Mouse (Mus musculus) lung, embryonic 14.5 days (tissue): ENCODE results near the gene Fstl3. TPM values are rescaled to one million over a fixed set of nuclear protein-coding genes. Genes with fewer than 3 reads are reported as not detected.
A peak's percentile ranks its signal among the peaks of the same experiment; 100 is the strongest.

Experiments used
- ATAC-seq: fragments of 200-750 bp; cut with Nextera tagmentation; 2 replicates; pipeline ENCODE4 v1.8.0; 2017; ENCODE audit warnings: mild to moderate bottlenecking, moderate TSS enrichment, moderate library complexity; ENCODE audit not compliant: insufficient read depth
- DNase-seq: peaks from one replicate; pipeline ENCODE4 v3.0.0-alpha.2; 2015
- H3K27ac ChIP-seq: fragments of 300-500 bp; sonication (generic); 2 replicates; pipeline ENCODE4 v1.5.1; 2014; ENCODE audit warnings: low read depth, mild to moderate bottlenecking, moderate library complexity
- H3K27me3 ChIP-seq: fragments of 300-500 bp; sonication (generic); 2 replicates; pipeline ENCODE4 v1.6.1; 2014; ENCODE audit warnings: low read length, control low read depth; ENCODE audit not compliant: insufficient read depth
- H3K36me3 ChIP-seq: fragments of 300-500 bp; sonication (generic); 2 replicates; pipeline ENCODE4 v1.6.1; 2014; ENCODE audit warnings: control low read depth; ENCODE audit not compliant: insufficient read depth
- H3K4me1 ChIP-seq: fragments of 300-500 bp; sonication (generic); 2 replicates; pipeline ENCODE4 v1.6.1; 2014; ENCODE audit warnings: antibody characterized with exemption, control low read depth; ENCODE audit not compliant: insufficient read depth
- H3K4me2 ChIP-seq: fragments of 300-500 bp; sonication (generic); 2 replicates; pipeline ENCODE4 v1.6.1; 2014; ENCODE audit warnings: mild to moderate bottlenecking
- H3K4me3 ChIP-seq: fragments of 300-500 bp; sonication (generic); 2 replicates; pipeline ENCODE4 v1.5.1; 2014; ENCODE audit warnings: low read depth, low read length
- H3K9ac ChIP-seq: fragments of 300-500 bp; sonication (generic); 2 replicates; pipeline ENCODE4 v1.6.1; 2014
- H3K9me3 ChIP-seq: fragments of 300-500 bp; sonication (generic); 2 replicates; pipeline ENCODE4 v1.6.1; 2016; ENCODE audit warnings: low read depth, low read length, control low read depth
- CTCF ChIP-seq: IDR thresholded peaks from 2 replicates; pipeline ENCODE4 v1.5.1; 2016; ENCODE audit warnings: antibody characterized with exemption, low read depth
- WGBS: fragments of 180-500 bp; shearing (Covaris S2); extraction: QIAGEN DNeasy Blood & Tissue Kit; methylation state at CpG from one replicate; pipeline ENCODE4 v1.1.7; 2014; 5-methylcytosine and 5-hydroxymethylcytosine counted together
- polyA plus RNA-seq: library from polyadenylated mRNA; unstranded; fragments of >200 nt; fragmentation: Nextera tagmentation; extraction: Ambion mirVana; gene quantifications from 2 replicates; pipeline ENCODE4 v1.2.1, GENCODE M21; 2014

Fstl3 gene
- polyA plus RNA-seq, 1 experiment from 2014 or later = 12.4 TPM

DNA sequence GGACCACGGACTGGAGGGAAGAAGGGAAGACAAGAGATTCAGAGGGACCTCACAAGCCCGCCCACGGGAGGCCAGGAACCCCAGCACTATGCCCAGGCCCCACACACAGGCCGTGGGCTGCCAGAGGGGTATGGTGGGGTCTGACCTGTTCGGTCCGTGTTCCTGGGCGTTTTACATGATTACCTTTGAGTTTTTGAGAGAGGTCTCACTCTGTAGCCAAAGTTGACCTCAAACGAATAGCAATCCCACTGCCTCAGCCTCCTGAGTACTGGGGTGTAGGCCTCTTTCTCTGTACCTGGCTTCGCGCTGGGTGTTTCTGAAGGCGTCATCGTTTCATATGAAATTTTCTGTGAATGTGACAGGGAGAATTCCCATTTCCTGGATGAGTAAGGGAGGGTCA is 44.7 kb downstream of the Fstl3 start:
- Histone ChIP-seq H3K4me3 (no peak overlapping the region), H3K27ac (0 out of 2 replicates have a peak overlapping the region, but pooled peaks have one; percentile 36), H3K9me3 (no peaks in the 10 kb centered on the region), H3K9ac (no peak overlapping the region), H3K36me3 (peaks cover 33% of the 10 kb centered on the region), H3K4me2 (peak overlapping the region; percentile 47; the same call in 1 of the 2 replicates), H3K27me3 (no peaks in the 10 kb centered on the region), H3K4me1 (no peaks in the 10 kb centered on the region)
- DNase-seq = no peak
- WGBS = 88% methylated on average over 12 of the region's 12 CpGs
- no peak for TF ChIP-seq CTCF
- no peak for ATAC-seq

- Histone ChIP-seq H3K27me3 (no peaks in the 10 kb centered on the region), H3K4me3 (no peak overlapping the region; the same call in 1 of the 2 replicates), H3K9me3 (no peaks in the 10 kb centered on the region), H3K9ac (peak overlapping the region; percentile 34), H3K4me2 (peak overlapping the region; percentile 47), H3K4me1 (no peaks in the 10 kb centered on the region), H3K27ac (0 out of 2 replicates have a peak overlapping the region, but pooled peaks have one; percentile 36), H3K36me3 (peaks cover 27% of the 10 kb centered on the region)
- ATAC-seq = peak; percentile 71
- WGBS = 31% methylated on average over 17 of the region's 17 CpGs
- no peak for TF ChIP-seq CTCF
- peak; percentile 64 for DNase-seq
Observed at GRCm38 (mm10) chr10:79822372-79822771, 45.3 kb downstream of the Fstl3 start.

- Histone ChIP-seq H3K36me3 (peaks cover 24% of the 10 kb centered on the region), H3K4me1 (no peaks in the 10 kb centered on the region), H3K4me3 (no peak overlapping the region; the same call in 1 of the 2 replicates), H3K27ac (no peak overlapping the region), H3K27me3 (no peaks in the 10 kb centered on the region), H3K4me2 (peak overlapping the region; percentile 47), H3K9ac (no peak overlapping the region; the same call in 1 of the 2 replicates), H3K9me3 (no peaks in the 10 kb centered on the region)
- TF ChIP-seq CTCF = no peak
- ATAC-seq (no peak), DNase-seq (no peak)
- WGBS = 72% methylated on average over 6 of the region's 6 CpGs
Observed at GRCm38 (mm10) chr10:79823011-79823410, 45.9 kb downstream of the Fstl3 start.

DNA sequence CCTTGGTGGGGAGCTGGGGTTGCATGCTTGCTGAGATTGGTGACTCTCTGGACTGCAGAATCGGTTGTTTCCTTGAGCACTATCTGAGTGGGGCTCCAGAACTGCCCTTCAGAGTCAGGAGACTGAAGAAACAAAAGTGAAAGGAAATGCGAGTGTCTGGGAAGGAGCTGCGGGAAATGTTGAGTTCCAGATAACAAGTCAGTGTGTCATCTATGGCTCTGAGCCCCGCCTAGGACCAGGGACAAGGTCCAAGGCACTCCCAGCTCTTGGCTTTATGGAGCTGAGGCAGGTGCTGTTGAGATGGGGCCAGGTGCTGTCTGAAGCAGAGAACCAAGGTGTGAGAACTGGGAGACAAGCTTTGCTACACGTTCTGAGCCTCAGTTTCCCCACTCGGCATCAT is 47.3 kb downstream of the Fstl3 start:
- ATAC-seq (no peak), DNase-seq (no peak)
- Histone ChIP-seq H3K4me3 (no peak overlapping the region), H3K9ac (no peak overlapping the region), H3K36me3 (peaks cover 11% of the 10 kb centered on the region), H3K27me3 (no peaks in the 10 kb centered on the region), H3K4me1 (no peaks in the 10 kb centered on the region), H3K27ac (no peak overlapping the region), H3K9me3 (no peaks in the 10 kb centered on the region), H3K4me2 (no peak overlapping the region)
- WGBS = 49% methylated on average over 6 of the region's 6 CpGs
- no peak for TF ChIP-seq CTCF

DNA sequence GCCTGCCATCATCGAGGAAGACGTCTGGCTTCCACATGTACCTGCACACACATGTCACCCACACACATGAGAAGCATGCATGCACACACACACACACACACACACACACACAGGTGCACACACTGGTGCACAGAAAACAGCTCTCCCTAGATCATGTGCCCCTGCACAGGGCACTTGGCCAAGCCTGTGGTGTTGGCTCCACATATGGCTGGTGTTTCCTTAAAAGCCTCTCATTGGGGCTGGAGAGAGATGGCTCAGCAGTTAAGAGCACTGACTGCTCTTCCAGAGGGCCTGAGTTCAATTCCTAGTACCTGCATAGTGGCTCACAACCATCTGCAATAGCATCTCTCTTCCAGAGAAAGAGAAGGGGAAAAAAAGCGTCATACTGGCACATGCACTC is 54.5 kb downstream of the Fstl3 start:
- no peak overlapping the region for H3K4me3 ChIP-seq
- no peaks in the 10 kb centered on the region for H3K4me1 ChIP-seq
- no peak for ATAC-seq
- DNase-seq = no peak
- 81% methylated on average over 3 of the region's 3 CpGs for WGBS
- H3K9ac ChIP-seq = no peak overlapping the region
- no peaks in the 10 kb centered on the region for H3K9me3 ChIP-seq
- H3K27me3 ChIP-seq = no peaks in the 10 kb centered on the region
- no peak overlapping the region for H3K27ac ChIP-seq
- no peak for TF ChIP-seq CTCF
- H3K36me3 ChIP-seq = no peaks in the 10 kb centered on the region
- H3K4me2 ChIP-seq = no peak overlapping the region

Other genes with a start within 250 kb of the Fstl3 start
- 34.9 and 37.1 TPM in 2 replicates for gene Plpp2, start 243.5 kb upstream of the Fstl3 start, polyA plus RNA-seq
- 49.6 and 55.3 TPM in 2 replicates for gene Mier2, start 222.1 kb upstream of the Fstl3 start, polyA plus RNA-seq
- not detected in 2 replicates for gene Theg, start 189.9 kb upstream of the Fstl3 start, polyA plus RNA-seq
- gene C2cd4c, start 163.2 kb upstream of the Fstl3 start, polyA plus RNA-seq = not detected in 2 replicates
- 5.8 and 7.1 TPM in 2 replicates for gene Shc2, start 139.4 kb upstream of the Fstl3 start, polyA plus RNA-seq
- gene Odf3l2, start 131.5 kb upstream of the Fstl3 start, polyA plus RNA-seq = not detected in 2 replicates
- gene Madcam1, start 112.7 kb upstream of the Fstl3 start, polyA plus RNA-seq = 0.93 and 1.2 TPM in 2 replicates
- 56.4 and 62.4 TPM in 2 replicates for gene Tpgs1, start 107.9 kb upstream of the Fstl3 start, polyA plus RNA-seq
- 88.2 and 92.9 TPM in 2 replicates for gene Cdc34, start 95.1 kb upstream of the Fstl3 start, polyA plus RNA-seq
- 0.24 and 0.84 TPM in 2 replicates for gene Gzmm, start 88.3 kb upstream of the Fstl3 start, polyA plus RNA-seq
- 842 and 871 TPM in 2 replicates for gene Bsg, start 72.8 kb upstream of the Fstl3 start, polyA plus RNA-seq
- gene Hcn2, start 60.6 kb upstream of the Fstl3 start, polyA plus RNA-seq = 0.14 TPM in 1 of 2 replicates, not detected in the other
- gene Polrmt, start 30.7 kb upstream of the Fstl3 start, polyA plus RNA-seq = 44.2 and 44.6 TPM in 2 replicates
- gene Fgf22, start 22.2 kb upstream of the Fstl3 start, polyA plus RNA-seq = 0.30 and 0.41 TPM in 2 replicates
- 107 and 123 TPM in 2 replicates for gene Rnf126, start 10.3 kb upstream of the Fstl3 start, polyA plus RNA-seq
- gene Prss57, start 13.7 kb downstream of the Fstl3 start, polyA plus RNA-seq = 0.11 TPM in 1 of 2 replicates, not detected in the other
- 68.1 and 72.4 TPM in 2 replicates for gene Palm, start 16.3 kb downstream of the Fstl3 start, polyA plus RNA-seq
- 5.0 and 6.1 TPM in 2 replicates for gene Misp, start 43.7 kb downstream of the Fstl3 start, polyA plus RNA-seq
- 355 and 366 TPM in 2 replicates for gene Ptbp1, start 77.2 kb downstream of the Fstl3 start, polyA plus RNA-seq
- gene Prtn3, start 97.2 kb downstream of the Fstl3 start, polyA plus RNA-seq = 3.5 and 3.7 TPM in 2 replicates
- gene Plppr3, start 97.4 kb downstream of the Fstl3 start, polyA plus RNA-seq = 31.3 and 37.4 TPM in 2 replicates
- 0.18 and 0.26 TPM in 2 replicates for gene Elane, start 109.0 kb downstream of the Fstl3 start, polyA plus RNA-seq
- not detected in 2 replicates for gene Cfd, start 113.6 kb downstream of the Fstl3 start, polyA plus RNA-seq
- gene Med16, start 131.7 kb downstream of the Fstl3 start, polyA plus RNA-seq = 55.5 and 58.7 TPM in 2 replicates
- 4.1 TPM in 1 of 2 replicates, not detected in the other for gene Gm26602, start 133.6 kb downstream of the Fstl3 start, polyA plus RNA-seq
- 0.70 and 1.2 TPM in 2 replicates for gene Kiss1r, start 139.7 kb downstream of the Fstl3 start, polyA plus RNA-seq
- 127 and 132 TPM in 2 replicates for gene R3hdm4, start 143.9 kb downstream of the Fstl3 start, polyA plus RNA-seq
- gene Arid3a, start 149.8 kb downstream of the Fstl3 start, polyA plus RNA-seq = 5.1 and 5.4 TPM in 2 replicates
- gene Wdr18, start 182.9 kb downstream of the Fstl3 start, polyA plus RNA-seq = 113 and 124 TPM in 2 replicates
- gene Grin3b, start 193.4 kb downstream of the Fstl3 start, polyA plus RNA-seq = 0.30 and 0.41 TPM in 2 replicates
- 19.3 and 23.4 TPM in 2 replicates for gene Tmem259, start 207.1 kb downstream of the Fstl3 start, polyA plus RNA-seq
- 354 and 364 TPM in 2 replicates for gene Cnn2, start 211.3 kb downstream of the Fstl3 start, polyA plus RNA-seq
- gene Abca7, start 219.2 kb downstream of the Fstl3 start, polyA plus RNA-seq = 3.0 and 3.5 TPM in 2 replicates
- 11.2 and 13.2 TPM in 2 replicates for gene Arhgap45, start 239.4 kb downstream of the Fstl3 start, polyA plus RNA-seq